Mouse (Mus musculus) ovary, adult 18-20 months (tissue): ENCODE measurements around the gene Rnf157.

Source experiments
- DNase-seq: peaks from one replicate; pipeline ENCODE4 v3.0.0; 2022; ENCODE audit warnings: low spot score, mixed read lengths

The Rnf157 gene

DNA sequence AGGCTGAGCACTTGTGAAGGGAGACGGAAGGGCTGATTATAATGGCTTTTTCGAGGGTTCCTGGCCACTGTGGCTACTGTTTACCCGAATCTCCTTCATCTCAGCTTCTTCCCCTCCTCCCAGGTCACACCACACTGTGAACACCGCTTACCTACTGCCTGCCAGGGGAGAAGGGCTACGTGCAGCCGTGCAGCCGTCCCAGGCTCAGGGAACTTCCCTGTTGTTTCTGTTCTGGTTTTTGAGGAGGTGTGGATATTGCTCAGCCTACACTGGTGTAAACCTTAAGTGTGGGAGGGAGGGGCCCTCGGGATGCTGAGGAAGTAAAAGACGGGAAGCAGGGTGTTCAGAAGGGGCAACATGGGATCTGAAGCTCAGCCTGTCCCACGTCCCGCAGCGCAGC lies 75.8 kb downstream of the Rnf157 start:
- no peak for DNase-seq

DNA sequence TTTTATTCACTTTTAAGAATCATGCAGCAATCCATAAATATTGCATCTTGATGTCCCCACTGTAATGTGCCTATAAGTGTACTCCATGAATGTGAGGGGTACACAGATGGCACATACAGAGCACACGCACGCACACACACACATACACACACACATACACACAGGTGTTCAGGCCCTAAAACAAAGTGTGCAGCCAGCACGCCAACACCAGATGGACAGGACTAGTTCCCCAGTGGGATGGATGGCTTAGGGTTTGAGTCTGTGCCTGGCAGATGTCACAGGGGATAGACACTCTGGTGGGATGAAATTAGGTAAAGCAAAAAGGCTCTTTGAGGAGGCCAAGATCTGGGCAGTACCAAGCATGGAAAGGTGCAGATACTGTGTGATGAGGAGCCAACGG lies 76.4 kb downstream of the Rnf157 start:
- DNase-seq, result no peak

DNA sequence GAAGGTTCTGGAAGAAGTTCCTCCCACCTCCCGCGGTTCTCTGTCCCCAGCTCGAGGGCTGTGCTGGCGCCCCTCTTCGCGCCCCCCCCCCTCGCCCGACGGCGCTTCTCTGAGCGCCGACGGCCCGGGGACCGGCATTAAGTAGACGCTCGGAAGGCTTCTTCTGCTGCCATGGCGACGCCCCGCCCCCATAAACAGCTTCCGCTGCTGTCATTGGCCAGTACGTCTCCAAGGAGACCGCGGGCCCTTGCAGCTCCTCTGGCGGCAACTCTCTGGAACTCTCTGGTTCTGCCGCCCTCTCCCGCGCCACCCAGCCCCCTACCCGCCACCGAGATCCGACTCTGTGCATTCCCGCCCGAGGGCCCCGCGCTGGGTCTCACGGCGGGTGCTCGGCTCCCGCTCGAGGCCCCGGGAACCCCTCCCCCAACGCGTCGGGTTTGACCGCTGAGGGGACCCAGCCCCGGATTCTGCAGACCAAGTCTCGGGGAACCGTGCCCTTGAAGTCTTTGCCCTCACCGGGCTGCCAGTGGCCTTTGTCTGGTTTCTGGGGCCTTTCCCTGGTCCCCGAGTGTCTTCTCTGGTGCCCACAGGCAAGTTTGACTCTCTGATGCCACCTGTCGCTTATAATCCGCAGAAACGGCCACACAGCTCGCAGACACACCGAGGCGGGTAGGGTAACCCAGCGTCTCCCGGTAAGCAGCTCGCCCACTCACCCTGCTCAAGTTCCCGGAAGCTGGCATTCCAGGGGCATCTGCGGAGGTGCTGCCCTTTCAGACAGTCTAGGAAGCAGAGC lies 77.4 kb downstream of the Rnf157 start, which contains the start of gene Foxj1:
Gene Foxj1 (minus strand): TSS at position 156 of the 793 bp plus-strand sequence.
- peak; percentile 89 for DNase-seq

DNA sequence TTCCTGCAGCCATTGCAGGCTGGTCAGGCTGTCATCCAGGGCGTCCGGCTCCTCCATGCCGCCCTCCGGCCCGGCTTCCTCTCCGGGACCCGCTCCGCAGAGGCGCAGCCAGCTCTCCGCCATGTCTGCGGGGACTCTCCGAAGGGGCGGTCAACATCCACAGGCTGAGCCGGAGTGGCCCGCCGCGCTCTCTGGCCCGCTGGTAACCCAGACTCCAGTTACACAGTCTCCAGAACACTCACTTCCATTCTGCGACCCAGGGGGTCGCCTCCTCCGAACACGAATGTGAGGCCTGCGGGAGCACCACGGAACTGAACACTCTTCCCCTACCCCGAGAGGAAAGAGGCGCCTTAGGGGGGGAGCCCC lies 78.4 kb downstream of the Rnf157 start:
- no peak for DNase-seq

DNA sequence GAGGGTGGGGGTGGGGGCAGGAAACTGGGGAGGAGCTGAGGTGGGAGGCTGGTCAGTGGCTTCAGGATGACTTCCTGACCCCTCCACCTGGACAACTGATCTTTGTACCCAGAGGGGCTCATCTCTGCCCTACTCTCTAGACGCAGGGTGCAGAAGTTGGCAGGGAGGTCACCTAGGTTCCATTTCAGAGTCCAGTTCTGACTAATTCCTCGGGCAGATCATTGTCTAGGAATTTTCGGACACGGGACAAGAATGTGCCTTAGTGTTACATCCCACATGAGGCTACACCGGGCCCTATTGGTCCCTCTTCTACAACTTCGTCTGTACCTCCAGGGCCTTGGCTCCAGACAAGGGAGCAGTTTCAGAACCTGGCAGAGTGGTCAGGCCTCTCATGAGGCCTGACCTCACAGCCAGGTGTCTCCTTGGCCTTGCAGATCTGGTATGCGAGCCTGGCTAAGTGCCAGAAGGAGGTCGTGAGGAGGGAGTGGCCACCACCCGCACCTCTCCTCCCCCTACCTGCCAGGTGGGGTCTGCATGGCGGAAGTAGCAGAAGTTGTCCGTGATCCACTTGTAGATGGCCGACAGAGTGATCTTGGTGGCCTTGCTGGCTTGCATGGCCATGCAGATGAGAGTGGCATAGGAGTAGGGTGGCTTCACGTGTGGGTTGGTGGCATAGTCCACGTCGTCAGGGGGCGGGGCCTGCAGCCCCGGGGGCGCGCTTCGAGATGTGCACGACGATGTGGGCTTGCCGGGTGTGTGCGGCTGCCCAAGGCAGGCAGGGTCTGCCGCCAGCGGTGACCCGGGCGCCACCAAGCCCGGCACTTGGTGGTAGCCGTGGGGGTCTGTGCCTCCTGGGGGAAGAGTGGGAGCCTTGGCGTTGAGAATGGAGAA lies 79.1 kb downstream of the Rnf157 start:
- DNase-seq, result no peak

DNA sequence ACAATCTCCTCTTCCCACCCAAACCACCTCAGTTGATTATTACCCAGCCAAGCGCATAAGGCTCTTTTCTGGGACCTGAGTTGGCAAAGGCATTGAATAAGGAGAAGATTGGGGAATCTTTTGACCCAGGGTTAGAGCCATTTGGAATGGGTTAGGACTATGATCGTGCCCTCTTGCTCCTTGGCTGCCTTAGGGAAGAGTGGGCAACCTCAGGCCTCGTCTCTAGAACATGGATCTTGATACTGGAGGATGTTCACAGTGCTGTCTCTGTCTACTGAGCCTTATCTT lies 79.9 kb downstream of the Rnf157 start:
- DNase-seq, result no peak

DNA sequence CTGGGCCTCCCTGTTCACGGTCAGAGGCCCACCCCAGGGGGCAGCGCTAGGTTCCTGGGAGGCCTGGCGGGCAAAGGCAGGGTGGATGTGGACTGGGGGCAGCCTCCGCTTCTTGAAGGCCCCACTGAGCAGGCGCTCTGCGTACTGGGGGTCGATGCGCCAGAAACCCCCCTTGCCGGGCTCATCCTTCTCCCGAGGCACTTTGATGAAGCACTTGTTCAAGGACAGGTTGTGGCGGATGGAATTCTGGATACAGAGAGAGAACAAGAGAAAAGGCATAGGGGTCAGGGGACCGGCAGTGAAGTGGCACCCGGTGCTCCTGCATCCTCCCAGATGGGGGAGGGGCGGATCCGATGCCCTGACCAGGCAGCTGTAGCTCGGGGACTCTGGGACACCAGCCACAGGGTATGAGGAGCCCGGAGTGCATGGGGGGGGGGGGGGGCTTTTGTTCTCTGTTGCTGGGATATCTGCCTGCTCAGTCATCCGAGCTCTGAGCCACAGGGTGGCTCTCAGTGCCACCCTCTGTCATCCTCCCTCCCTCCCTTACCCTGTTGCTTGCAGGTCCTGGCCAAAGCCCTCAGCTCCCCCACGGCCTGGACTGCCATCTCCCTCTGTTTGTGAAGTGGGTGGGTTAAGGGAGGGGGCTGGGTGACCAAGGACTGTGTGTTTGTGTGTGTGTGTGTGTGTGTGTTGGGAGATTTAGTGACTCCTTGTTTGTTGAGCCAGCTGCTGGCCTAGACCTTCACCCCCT lies 80.4 kb downstream of the Rnf157 start:
- DNase-seq, result no peak

DNA sequence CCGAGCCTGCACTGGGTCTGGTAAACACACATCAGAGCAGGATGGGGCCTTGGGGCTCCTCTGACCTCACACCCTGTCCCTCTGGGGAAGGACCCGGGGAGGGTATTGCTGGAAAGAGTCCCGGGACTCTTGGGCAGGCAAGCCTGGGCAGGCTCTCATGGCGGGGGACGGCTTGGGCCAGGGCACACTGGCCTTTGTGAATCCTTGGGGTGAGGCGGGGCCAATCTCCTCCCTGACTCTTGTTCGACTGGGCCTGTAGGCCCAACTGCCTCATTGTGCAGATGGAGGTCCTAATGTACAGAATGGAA lies 82.7 kb downstream of the Rnf157 start:
- DNase-seq, result no peak

DNA sequence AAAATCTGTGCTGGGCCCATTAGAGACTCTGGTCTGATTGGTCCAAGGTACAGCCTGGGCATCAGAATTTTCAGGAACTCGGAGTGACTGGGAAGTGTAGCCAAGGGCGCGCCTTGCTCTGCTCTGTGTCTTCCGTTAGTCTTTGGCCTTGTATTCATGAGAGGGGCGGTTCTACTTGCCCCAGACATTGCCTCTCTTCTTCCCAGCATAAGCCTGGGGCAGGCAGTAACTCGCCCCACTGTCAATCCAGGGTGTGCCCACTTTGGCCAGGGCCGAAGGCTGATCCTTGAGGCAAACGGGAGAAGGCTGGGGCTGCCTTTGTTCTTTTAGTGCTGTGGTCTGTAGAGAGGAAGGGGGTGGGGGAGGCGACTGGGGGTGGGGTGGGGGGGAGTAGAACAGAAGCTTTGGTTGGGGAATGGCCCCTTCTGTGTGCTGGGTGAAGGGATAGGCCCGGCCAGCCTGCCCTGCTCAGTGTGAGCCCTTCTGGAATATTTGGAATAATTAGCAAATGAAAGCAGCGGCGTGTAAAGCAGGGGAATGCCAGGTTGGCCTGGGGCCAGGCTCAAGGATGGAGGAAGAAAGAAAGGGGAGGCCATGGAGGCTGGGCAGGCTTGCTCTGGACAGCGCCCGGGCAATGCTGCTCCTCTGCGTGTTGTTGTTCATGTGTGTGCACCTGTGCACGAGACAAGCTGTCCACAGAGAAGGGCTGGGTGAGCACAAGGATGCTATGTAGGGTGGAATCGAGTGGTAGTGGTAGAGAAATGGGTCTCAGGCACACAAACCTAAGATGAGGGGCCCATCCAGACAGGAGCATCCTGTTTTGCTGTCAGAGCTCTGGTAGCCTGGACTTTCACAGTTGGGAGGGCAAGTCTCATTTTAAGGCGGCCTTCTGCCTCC lies 83.3 kb downstream of the Rnf157 start:
- DNase-seq, result no peak

DNA sequence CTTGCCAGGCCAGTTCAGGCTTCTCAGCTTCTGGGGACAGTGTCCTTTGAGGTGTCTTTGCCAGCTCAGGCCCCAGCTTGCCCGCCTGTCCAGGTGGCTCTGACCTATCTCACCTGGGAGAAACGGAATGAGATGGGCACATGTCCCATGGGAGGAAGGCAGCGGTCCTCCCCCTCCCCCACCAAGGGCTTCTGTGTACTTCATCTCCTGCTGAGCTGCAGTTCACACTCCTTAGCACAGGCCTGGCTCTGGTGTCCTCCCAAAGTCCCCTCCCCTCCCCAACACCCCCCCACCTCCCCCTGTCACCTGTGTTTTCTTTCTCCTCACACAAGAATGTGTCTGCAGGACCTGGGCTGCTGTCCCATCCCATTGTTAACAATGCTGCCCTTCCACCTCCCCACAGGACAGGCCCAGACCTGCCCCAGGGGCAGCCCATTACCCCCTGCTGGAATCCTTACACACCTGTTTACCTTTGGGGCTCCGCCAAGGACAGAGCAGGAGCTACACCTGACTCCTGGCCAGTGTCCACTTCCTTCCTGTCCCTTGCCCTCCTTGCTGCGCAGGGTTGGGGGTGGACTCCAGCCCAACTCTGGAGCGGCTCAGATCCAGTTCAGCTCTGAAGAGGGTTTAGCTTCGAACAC lies 85.7 kb downstream of the Rnf157 start:
- no peak for DNase-seq

DNA sequence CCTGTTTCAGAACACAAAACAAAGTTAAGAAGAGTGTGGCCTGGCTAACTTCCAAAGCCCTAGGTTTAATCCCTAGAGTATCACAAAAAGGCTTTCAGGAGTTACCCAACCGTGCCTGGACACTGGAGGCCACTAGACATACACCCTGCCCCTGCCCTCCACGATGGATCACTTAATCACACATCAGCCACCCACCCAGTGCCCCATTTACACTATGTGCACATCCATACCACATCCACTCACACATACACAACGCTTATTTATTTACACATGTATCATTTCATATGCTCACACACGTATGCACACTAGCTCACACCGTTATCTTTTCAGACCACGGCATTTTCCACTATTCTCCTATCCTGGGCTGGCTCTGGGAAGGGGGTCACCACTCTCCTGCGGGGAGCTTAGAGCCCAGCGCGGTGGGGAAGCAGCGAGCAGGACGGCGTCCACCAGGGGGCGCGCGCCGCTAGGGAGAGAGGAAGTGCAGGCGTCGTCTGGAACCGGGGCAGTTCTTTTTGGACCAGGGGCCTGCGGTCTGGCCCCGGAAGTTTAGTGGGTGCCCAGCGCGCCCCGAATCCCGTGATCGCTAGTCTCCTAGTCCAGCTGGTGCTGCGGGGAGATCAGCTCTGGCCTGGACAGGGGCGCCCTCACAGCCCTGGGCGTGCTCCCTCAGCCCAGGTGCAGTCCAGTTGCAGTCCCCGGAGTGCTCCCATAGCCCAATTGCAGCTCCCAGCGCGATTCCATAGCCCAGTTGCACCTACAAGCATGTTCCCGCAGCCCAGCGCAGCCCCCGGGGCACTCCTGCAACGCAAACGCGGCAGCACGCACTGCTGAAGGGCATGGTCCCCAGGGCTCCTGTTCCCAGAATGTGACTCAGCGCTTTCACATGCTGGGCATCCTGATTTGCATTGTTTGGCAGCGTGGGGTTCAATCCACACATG lies 93.8 kb downstream of the Rnf157 start:
- DNase-seq, result peak; percentile 54

DNA sequence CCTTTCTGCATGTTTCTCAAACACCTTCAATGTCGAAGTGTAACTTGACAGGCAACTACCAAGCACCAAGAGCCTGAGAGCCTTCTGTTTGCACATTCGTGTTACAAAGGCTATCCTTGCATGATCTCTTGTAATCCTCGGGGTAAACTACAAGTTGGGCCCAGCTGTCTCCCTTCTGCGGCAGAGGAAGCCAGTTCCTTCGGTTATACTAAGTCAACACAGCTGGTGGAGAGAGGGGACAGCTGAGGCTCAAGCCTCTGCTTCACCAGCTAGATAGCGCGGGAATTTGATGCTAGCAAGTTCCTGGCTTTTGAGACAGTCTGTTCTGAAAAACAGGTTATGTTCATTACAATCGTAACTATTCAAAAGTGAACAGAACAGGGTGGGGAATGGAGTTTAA lies 100.5 kb downstream of the Rnf157 start:
- DNase-seq, result no peak

DNA sequence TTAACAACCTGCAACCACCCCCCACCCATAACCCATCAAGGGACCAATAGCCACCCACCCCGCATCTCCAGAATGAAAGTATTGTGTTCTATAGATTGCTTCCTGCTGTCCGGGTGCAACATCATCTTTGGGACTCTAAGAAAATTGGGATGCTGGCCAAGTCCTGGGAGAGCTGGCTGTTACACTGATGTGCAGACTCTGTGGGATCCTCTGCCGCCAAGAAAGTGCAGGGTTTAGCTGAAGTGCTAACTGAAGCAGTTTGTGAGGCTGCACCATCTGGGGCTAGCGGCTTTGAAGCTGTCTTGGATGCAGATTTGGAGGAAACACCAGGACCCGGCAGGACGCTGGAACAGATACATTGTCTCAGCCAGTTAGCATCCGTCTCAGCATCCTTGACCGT lies 101.7 kb downstream of the Rnf157 start:
- DNase-seq, result no peak

DNA sequence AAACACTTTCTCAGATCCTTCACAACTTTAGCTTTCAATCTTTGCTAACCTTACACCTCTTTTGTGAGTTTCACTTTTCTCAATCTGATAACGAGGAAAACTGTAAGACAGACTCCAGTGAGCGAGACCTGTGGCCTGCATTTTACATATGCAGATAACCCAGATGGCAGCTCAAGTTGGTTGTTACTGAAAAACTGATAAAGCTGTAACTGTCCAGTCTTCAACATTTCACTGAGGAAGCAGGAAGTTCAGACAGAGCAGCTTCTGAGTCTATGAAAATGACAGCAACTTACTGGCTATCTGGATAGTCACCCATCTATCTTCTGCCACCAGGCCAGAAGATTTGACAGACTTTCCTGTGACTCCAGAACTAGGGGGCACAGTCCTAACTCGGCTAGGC lies 103.2 kb downstream of the Rnf157 start:
- no peak for DNase-seq

DNA sequence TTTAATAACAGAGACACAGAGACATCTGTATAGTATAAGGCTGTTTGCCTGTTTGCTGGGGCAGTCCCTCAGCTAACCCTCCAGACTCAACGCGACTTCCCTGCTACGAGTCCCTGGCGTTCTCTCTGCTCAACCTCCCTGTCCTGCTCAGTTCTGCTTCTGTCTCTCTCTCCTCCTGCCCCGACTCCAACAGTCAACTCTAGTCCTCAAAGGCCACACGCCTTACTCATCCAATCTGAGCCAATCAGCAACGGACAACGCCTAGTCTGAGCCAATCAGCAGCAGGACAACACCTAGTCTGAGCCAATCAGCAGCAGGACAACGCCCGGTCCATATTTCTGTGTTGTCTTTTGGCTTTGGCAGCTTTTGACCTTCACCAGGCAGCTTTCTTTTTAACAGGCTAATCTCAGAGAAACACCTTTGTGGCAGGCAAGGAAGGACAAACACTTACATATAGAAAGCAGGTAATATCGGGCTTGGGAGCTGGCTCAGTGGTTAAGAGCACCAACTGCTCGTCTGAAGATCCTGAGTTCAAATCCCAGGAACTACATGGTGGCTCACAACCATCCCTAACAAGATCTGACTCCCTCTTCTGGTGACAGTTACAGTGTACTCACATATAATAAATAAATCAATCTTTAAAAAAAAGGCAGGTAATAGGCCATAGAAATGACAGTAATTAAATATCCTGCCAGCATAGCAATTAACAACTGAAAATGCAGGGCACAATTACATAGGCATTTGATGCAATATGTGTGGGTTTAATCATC lies 104.9 kb downstream of the Rnf157 start:
- no peak for DNase-seq

DNA sequence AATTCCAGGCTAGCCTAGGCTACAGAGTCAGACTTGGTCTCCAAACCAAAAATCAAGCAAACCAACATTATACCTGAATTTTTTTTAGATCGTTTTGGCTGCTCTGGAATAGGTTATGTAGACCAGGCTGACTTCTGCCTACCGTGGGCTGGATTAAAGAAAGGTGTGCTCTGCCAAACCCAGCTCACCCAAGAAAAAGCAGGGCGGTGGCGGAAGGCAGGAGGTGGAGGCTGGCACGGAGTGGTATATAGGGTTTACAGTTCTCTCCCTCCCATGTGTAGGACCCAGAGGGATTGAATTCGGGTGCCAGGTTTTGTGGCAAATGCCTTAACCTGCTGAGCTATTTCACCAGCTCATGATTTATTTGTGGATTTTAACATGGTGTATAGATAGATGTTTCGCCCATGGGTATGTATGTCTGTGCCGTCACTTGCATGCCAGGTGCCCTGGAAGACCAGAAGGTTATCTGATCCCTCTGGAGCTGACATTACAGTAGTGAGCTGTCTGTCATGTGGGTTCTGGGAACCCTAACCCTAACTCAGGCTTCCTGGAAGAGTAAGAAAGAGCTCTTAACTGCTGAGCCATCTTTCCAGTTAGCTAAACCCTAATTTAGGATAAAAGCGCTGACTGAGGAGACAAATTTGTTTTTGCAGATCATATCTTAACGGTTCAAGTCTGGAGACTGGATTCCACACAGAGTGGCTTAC lies 105.7 kb downstream of the Rnf157 start, which contains the start of gene Exoc7:
Gene Exoc7 (minus strand): TSS at position 215 of the 707 bp plus-strand sequence.
- no peak for DNase-seq

DNA sequence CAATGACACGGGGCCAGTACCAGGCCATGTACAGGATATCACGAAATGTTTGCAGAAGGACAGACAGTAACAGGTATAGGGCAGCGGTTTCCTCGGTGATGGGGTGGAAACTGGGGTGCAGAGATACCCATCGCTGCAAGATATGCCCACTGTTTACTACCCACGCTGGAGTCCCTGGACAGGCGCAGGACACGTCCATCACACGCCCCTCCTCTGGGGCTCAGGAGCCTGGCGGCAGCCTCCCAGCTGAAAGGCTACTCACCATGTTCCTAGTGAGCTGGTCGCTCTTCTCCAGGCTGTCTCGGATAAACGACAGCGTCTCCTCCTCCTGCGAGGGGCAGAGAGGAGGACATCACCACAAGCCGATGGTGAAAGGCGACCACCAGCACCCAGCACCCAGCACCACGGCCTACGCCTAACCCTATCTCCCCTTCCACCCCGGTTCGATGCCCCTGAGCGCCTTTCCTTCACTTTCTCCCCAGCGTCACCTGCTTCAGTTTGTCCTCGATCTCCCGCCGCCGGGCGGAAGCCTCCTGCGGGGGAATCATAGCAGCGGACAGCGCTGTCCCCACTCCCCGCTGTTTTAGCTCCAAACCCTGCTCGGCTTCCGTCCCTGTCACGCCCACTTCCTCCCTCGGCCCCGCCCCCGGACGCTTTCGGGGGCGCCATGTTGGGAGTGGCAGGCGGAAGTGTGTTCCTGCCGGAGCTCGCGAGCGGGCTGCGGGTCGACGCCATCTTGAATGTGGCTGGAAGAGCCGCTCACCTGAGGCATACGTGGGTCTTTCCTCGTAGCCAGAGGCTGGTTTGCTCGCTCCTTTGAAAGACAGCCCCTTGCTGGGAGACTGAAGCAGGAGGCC lies 106.5 kb downstream of the Rnf157 start:
- peak; percentile 83 for DNase-seq

DNA sequence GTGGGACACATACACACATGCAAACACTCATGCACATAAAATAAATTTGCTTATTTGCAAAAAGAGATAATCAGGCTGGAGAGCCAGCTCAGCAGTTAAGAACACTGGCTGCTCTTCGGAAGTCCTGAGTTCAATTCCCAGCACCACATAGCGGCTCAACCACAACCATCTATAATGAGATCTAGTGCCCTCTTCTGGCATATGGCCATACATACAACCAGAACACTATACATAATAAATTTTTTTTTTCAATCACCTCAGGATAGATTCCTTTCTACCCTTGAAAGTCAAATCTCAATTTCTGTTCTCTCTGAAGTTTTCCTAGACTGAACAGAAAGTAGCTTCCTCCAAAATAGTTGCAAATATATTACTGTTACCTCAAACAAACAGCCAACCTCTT lies 107.4 kb downstream of the Rnf157 start:
- no peak for DNase-seq
